Mouse (Mus musculus) CH12.LX (cell line): ENCODE results near the gene Slc10a4. TPM values are rescaled to one million over a fixed set of nuclear protein-coding genes. Genes with fewer than 3 reads are reported as not detected.

ENCODE experiments used
- DNase-seq: peaks from one replicate; pipeline ENCODE4 v3.0.0-alpha.2; 2013; ENCODE audit errors: extremely low read depth
- H3K27ac ChIP-seq: 2 replicates; pipeline ENCODE4 v1.5.1; 2012; ENCODE audit warnings: low read depth, mild to moderate bottlenecking, control low read depth, moderate library complexity; ENCODE audit not compliant: insufficient read depth
- H3K27me3 ChIP-seq: replicated peaks from 2 replicates; pipeline ENCODE3; 2012; ENCODE audit warnings: inconsistent platforms
- H3K36me3 ChIP-seq, 2 experiments: replicated peaks in 1 of 2; 2 replicates each; pipeline versions ENCODE3 to v1.6.1; 2012; ENCODE audit warnings: inconsistent platforms in 1 of 2, low read length in 1 of 2, mild to moderate bottlenecking in 1 of 2, mixed read lengths in 1 of 2, moderate library complexity in 1 of 2; ENCODE audit not compliant: control insufficient read depth in 1 of 2, insufficient read depth in 1 of 2
- H3K4me1 ChIP-seq, 2 experiments: 2 replicates each; pipeline ENCODE4 v1.6.1; 2012; ENCODE audit warnings: inconsistent platforms in 1 of 2, moderate library complexity in 1 of 2; ENCODE audit not compliant: insufficient read depth in 2 of 2, control insufficient read depth in 1 of 2
- H3K4me2 ChIP-seq: 2 replicates; pipeline ENCODE4 v1.6.1; 2012; ENCODE audit warnings: low read depth, mild to moderate bottlenecking, control low read depth; ENCODE audit not compliant: poor library complexity, insufficient read depth, severe bottlenecking
- H3K4me3 ChIP-seq, 3 experiments: fragments of 150-350 bp in 1 of 3; sonication (generic) in 1 of 3; replicated peaks in 1 of 3; 2 replicates each; pipeline versions ENCODE3 to v1.5.1; 2011 to 2012; ENCODE audit warnings: low read depth in 2 of 3, low read length in 2 of 3, mild to moderate bottlenecking in 2 of 3, moderate library complexity in 2 of 3, control low read depth in 1 of 3, improper control_type of control experiment in 1 of 3, inconsistent platforms in 1 of 3, mixed read lengths in 1 of 3; ENCODE audit not compliant: poor library complexity in 1 of 3
- H3K79me2 ChIP-seq: replicated peaks from 2 replicates; pipeline ENCODE4 v1.6.1; 2012; ENCODE audit warnings: mild to moderate bottlenecking, moderate library complexity; ENCODE audit not compliant: control insufficient read depth, poor library complexity, insufficient read depth, severe bottlenecking; ENCODE audit errors: extremely low read depth
- H3K9ac ChIP-seq: 2 replicates; pipeline ENCODE4 v1.6.1; 2012; ENCODE audit warnings: low read depth, mild to moderate bottlenecking, control low read depth, moderate library complexity; ENCODE audit not compliant: insufficient read depth
- H3K9me3 ChIP-seq: replicated peaks from 2 replicates; pipeline ENCODE3; 2012; ENCODE audit warnings: low read length, inconsistent platforms, mixed read lengths
- CHD2 ChIP-seq: IDR thresholded peaks from 2 replicates; pipeline ENCODE4 v1.6.1; 2011; ENCODE audit warnings: low read length, improper control_type of control experiment
- ELF1 ChIP-seq: IDR thresholded peaks from 2 replicates; pipeline ENCODE4 v1.6.1; 2014; ENCODE audit warnings: low read depth, mild to moderate bottlenecking, inconsistent platforms, low read length, improper control_type of control experiment
- EP300 ChIP-seq: IDR thresholded peaks from 2 replicates; pipeline ENCODE4 v1.6.1; 2011; ENCODE audit warnings: low read length, improper control_type of control experiment
- GABPA ChIP-seq: IDR thresholded peaks from 2 replicates; pipeline ENCODE4 v1.6.1; 2012; ENCODE audit warnings: low read depth, low read length, improper control_type of control experiment, inconsistent platforms; ENCODE audit not compliant: insufficient replicate concordance
- IRF4 ChIP-seq: IDR thresholded peaks from 2 replicates; pipeline ENCODE4 v1.6.1; 2014; ENCODE audit warnings: low read depth, mild to moderate bottlenecking, inconsistent platforms, low read length, improper control_type of control experiment
- JUN ChIP-seq: IDR thresholded peaks from 2 replicates; pipeline ENCODE4 v1.6.1; 2011; ENCODE audit warnings: low read depth, mild to moderate bottlenecking, low read length, improper control_type of control experiment, moderate library complexity; ENCODE audit not compliant: insufficient read depth
- KAT2A ChIP-seq: IDR thresholded peaks from 2 replicates; pipeline ENCODE4 v1.6.1; 2012; ENCODE audit warnings: low read length, improper control_type of control experiment, inconsistent platforms; ENCODE audit not compliant: insufficient replicate concordance
- MAFK ChIP-seq: IDR thresholded peaks from 2 replicates; pipeline ENCODE4 v1.6.1; 2011; ENCODE audit warnings: low read length, improper control_type of control experiment; ENCODE audit not compliant: insufficient replicate concordance
- MEF2A ChIP-seq: IDR thresholded peaks from 2 replicates; pipeline ENCODE4 v1.6.1; 2014; ENCODE audit warnings: low read depth, mild to moderate bottlenecking, inconsistent platforms, low read length, improper control_type of control experiment, borderline replicate concordance
- POLR2AphosphoS2 ChIP-seq: IDR thresholded peaks from 2 replicates; pipeline ENCODE4 v1.6.1; 2011; ENCODE audit warnings: low read depth, low read length, improper control_type of control experiment
- RAD21 ChIP-seq: IDR thresholded peaks from 2 replicates; pipeline ENCODE4 v1.6.1; 2011; ENCODE audit warnings: low read depth, mild to moderate bottlenecking, low read length, improper control_type of control experiment, moderate library complexity
- RCOR1 ChIP-seq: conservative IDR thresholded peaks from 2 replicates; pipeline ENCODE4 v1.6.1; 2012; ENCODE audit warnings: low read depth, mild to moderate bottlenecking, inconsistent platforms, low read length, improper control_type of control experiment
- SMC3 ChIP-seq: IDR thresholded peaks from 2 replicates; pipeline ENCODE4 v1.6.1; 2011; ENCODE audit warnings: low read depth, low read length, improper control_type of control experiment
- TBP ChIP-seq: conservative IDR thresholded peaks from 2 replicates; pipeline ENCODE4 v1.6.1; 2011; ENCODE audit warnings: low read depth, low read length, improper control_type of control experiment
- TCF12 ChIP-seq: IDR thresholded peaks from 2 replicates; pipeline ENCODE4 v1.6.1; 2014; ENCODE audit warnings: low read depth, mild to moderate bottlenecking, inconsistent platforms, low read length, improper control_type of control experiment
- USF1 ChIP-seq: IDR thresholded peaks from 2 replicates; pipeline ENCODE4 v1.6.1; 2014; ENCODE audit warnings: low read depth, mild to moderate bottlenecking, inconsistent platforms, low read length, improper control_type of control experiment
- dilution Hi-C: fragments of 300-500 bp; cut with MboI; formaldehyde crosslinking; loops from 2 replicates; pipeline ENCODE4 v1.14.3; 2020; ENCODE audit warnings: low sequenced_read_pairs; ENCODE audit not compliant: extremely low pct_unique_long_range_greater_than_20kb, extremely low pct_ligation_motif_present
- in situ Hi-C: fragments of 300-500 bp; cut with MboI; formaldehyde crosslinking; loops from 3 replicates; pipeline ENCODE4 v1.14.3; 2019; ENCODE audit warnings: low sequenced_read_pairs, low pct_ligation_motif_present, low pct_unique_long_range_greater_than_20kb, mixed read lengths
- polyA plus RNA-seq: library from polyadenylated mRNA; unstranded; fragments of >175 nt; gene quantifications from 2 replicates; pipeline ENCODE4 v1.2.1, GENCODE M21; 2012; ENCODE audit warnings: low read depth; ENCODE audit not compliant: insufficient read length
- total RNA-seq, 2 experiments: library from RNA; depleted of rRNA; stranded (reverse); fragments of 300-350 nt in 1 of 2; fragments of >200 nt in 1 of 2; gene quantifications; 2 replicates each; pipeline ENCODE4 v1.2.3; 2012 to 2014

The Slc10a4 gene
- total and polyA plus RNA-seq, 3 experiments, result not detected

DNA sequence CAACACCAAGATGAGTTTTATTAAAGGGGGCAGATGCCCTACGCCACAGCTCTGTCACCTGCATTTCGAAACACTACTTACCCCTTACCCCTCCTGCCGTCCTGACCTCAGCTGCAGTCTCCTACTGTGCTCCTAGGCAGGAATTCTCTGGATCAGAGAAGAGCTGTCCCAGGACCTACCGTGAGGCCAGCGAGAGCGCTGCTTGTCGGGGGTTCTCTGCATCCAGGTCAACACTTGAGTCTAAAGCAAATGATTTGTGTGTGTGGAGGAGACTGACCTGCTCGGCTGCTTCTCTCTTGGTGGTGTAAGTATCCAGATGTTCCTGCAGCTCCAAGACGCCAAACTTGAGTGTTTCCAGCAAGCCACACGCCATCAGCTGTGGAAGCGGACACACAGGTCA is 25.8 kb downstream of the Slc10a4 start:
- no peaks in the 10 kb centered on the region for H3K4me1 ChIP-seq
- in situ Hi-C loops (no loop called here), dilution Hi-C loops (no loop called here)
- peaks cover 35 to 83% of the 10 kb centered on the region in 2 experiments for H3K36me3 ChIP-seq
- no peak for TF ChIP-seq JUN
- no peak for TF ChIP-seq RAD21
- no peak for TF ChIP-seq MAFK
- no peak for TF ChIP-seq EP300
- TF ChIP-seq ELF1, result no peak
- TF ChIP-seq GABPA, result no peak
- TF ChIP-seq CHD2, result no peak
- no peak for TF ChIP-seq KAT2A
- no peak for TF ChIP-seq USF1
- no peak for TF ChIP-seq POLR2AphosphoS2
- no peak for TF ChIP-seq SMC3
- TF ChIP-seq RCOR1, result no peak
- no peak for TF ChIP-seq TBP
- TF ChIP-seq MEF2A, result no peak
- TF ChIP-seq TCF12, result no peak
- H3K4me3 ChIP-seq, result no peak overlapping the region
- no peak for DNase-seq
- no peaks in the 10 kb centered on the region for H3K9me3 ChIP-seq
- H3K79me2 ChIP-seq, result no peaks in the 10 kb centered on the region
- H3K4me2 ChIP-seq, result no peak overlapping the region
- H3K27ac ChIP-seq, result no peak overlapping the region
- H3K27me3 ChIP-seq, result no peaks in the 10 kb centered on the region
- H3K9ac ChIP-seq, result no peak overlapping the region

DNA sequence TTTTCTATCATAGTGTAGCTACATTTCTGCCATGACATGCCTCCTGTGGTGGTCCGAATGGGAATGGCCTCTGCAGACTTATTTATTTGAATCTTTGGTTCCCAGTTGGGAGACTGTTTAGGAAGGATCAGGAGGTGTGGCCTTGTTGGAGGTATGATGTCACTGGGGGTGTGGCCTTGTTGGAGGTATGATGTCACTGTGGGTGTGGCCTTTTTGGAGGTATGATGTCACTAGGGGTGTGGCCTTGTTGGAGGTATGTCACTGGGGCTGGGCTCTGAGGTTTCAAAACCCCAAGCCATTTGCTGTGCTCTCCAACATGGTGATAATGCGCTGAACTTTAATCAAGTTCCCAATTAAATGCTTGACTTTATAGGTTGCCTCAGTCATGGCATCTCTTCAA is 37.4 kb downstream of the Slc10a4 start:
- TF ChIP-seq MAFK, result no peak
- no peak for TF ChIP-seq TCF12
- no peak for TF ChIP-seq JUN
- TF ChIP-seq USF1, result no peak
- no peak for TF ChIP-seq IRF4
- Histone ChIP-seq H3K27me3 (no peaks in the 10 kb centered on the region), H3K9me3 (peaks cover 4% of the 10 kb centered on the region), H3K9ac (no peak overlapping the region), H3K27ac (no peak overlapping the region), H3K36me3 (peaks cover 43 to 62% of the 10 kb centered on the region in 2 experiments), H3K4me1 (peaks cover 0 to 7% of the 10 kb centered on the region in 2 experiments; a peak in 2 of 4 replicates), H3K4me3 (no peak overlapping the region), H3K79me2 (no peaks in the 10 kb centered on the region), H3K4me2 (no peak overlapping the region)
- in situ Hi-C loops (no loop called here), dilution Hi-C loops (no loop called here)
- DNase-seq, result no peak
